20 mouse cellular contexts compared by ENCODE assay signal in genomic region chr14:29438666-29439065, GRCm38 (mm10).
DNase-seq lines count a peak whose midpoint lies in the region; ATAC-seq and TF ChIP-seq lines count a peak whose summit lies in the region.
"Had no signal": no experiment of that assay in that cellular context is flagged by ENCODE, and none has a peak within 500 bp of the region (broad histone marks: within the 10 kb centered on the region; RNA-seq: fewer than 3 reads in every experiment).

No protein-coding gene starts in this region.

- H3K27ac ChIP-seq in kidney, postnatal 0 days, result no peak overlapping the region
- H3K27ac ChIP-seq in kidney, embryonic 16.5 days (ENCODE audit: low read length), result no peak overlapping the region
- H3K27ac ChIP-seq: embryonic facial prominence, embryonic 15.5 days; gastrocnemius, adult 2 months; hindbrain, embryonic 15.5 days; neural tube, embryonic 15.5 days; stomach, embryonic 15.5 days had no signal

- H3K9ac ChIP-seq in kidney, postnatal 0 days (ENCODE audit: low read depth, low read length), result no peak overlapping the region
- H3K9ac ChIP-seq in kidney, embryonic 16.5 days (replicated peaks; ENCODE audit: low read length), result no peak overlapping the region
- H3K9ac ChIP-seq: embryonic facial prominence, embryonic 15.5 days; hindbrain, embryonic 15.5 days; neural tube, embryonic 15.5 days; stomach, embryonic 15.5 days had no signal

- WGBS in kidney, postnatal 0 days, result 24% methylated on average over 7 of the region's 7 CpGs
- WGBS in kidney, embryonic 16.5 days, result 26% methylated on average over 7 of the region's 7 CpGs

- intact Hi-C loops in left cerebral cortex, postnatal 4 days (cut with DNase I), result no loop called here
- intact Hi-C loops in left cerebral cortex, postnatal 36 days (cut with DNase I), result no loop called here

- no peak for TF ChIP-seq CTCF in kidney, postnatal 0 days (IDR thresholded peaks at IDR 0.05; ENCODE audit: low read depth)

- H3K36me3 ChIP-seq in kidney, postnatal 0 days (ENCODE audit: insufficient read depth, low read length), result no peaks in the 10 kb centered on the region
- H3K36me3 ChIP-seq in kidney, embryonic 16.5 days (ENCODE audit: insufficient read depth, low read length), result no peaks in the 10 kb centered on the region
- H3K36me3 ChIP-seq: embryonic facial prominence, embryonic 15.5 days; hindbrain, embryonic 15.5 days; neural tube, embryonic 15.5 days; stomach, embryonic 15.5 days had no signal

- no peak overlapping the region for H3K4me3 ChIP-seq in kidney, postnatal 0 days (replicated peaks; ENCODE audit: low read depth, low read length)
- no peak overlapping the region for H3K4me3 ChIP-seq in kidney, embryonic 16.5 days (ENCODE audit: low read length)
- H3K4me3 ChIP-seq: embryonic facial prominence, embryonic 15.5 days; gastrocnemius, adult 2 months; hindbrain, embryonic 15.5 days; neural tube, embryonic 15.5 days; stomach, embryonic 15.5 days had no signal

- no peaks in the 10 kb centered on the region for H3K4me1 ChIP-seq in kidney, postnatal 0 days (replicated peaks; ENCODE audit: insufficient read depth, low read length)
- H3K4me1 ChIP-seq in kidney, embryonic 16.5 days (ENCODE audit: insufficient read depth, low read length), result peaks cover 10% of the 10 kb centered on the region; the same call in 1 of the 2 replicates
- H3K4me1 ChIP-seq: stomach, embryonic 15.5 days had no signal

- peak; percentile 30 to 49 for DNase-seq in cerebellum, postnatal 10 days
- DNase-seq in cerebellum, postnatal 4 days (ENCODE audit: low spot score in 2 of 2), result no peak
- DNase-seq in kidney, postnatal 0 days (ENCODE audit: low spot score), result peak; percentile 53
- DNase-seq in left cerebral cortex, postnatal 4 days, result peak; percentile 27
- DNase-seq in left cerebral cortex, postnatal 36 days (ENCODE audit: low spot score in 2 of 2), result no peak
- DNase-seq in 3T3-L1 (ENCODE audit: low read depth, low spot score), result peak; percentile 3
- DNase-seq: adrenal gland, postnatal 14 days; cerebellum, adult 2 months; cerebellum, postnatal 36 days; gastrocnemius, adult 2 months; lung, postnatal 14 days; right cerebral cortex, postnatal 4 days; thymus, postnatal 25 days had no signal

- H3K4me2 ChIP-seq in kidney, postnatal 0 days (ENCODE audit: low read length), result no peak overlapping the region
- no peak overlapping the region for H3K4me2 ChIP-seq in kidney, embryonic 16.5 days (replicated peaks; ENCODE audit: low read depth, low read length)
- H3K4me2 ChIP-seq: embryonic facial prominence, embryonic 15.5 days; heart, embryonic 11.5 days; hindbrain, embryonic 15.5 days; neural tube, embryonic 15.5 days; stomach, embryonic 15.5 days had no signal

- H3K27me3 ChIP-seq in kidney, postnatal 0 days (ENCODE audit: insufficient read depth, low read length), result no peaks in the 10 kb centered on the region
- no peaks in the 10 kb centered on the region for H3K27me3 ChIP-seq in kidney, embryonic 16.5 days (ENCODE audit: insufficient read depth, low read length)
- H3K27me3 ChIP-seq: embryonic facial prominence, embryonic 15.5 days; hindbrain, embryonic 15.5 days; neural tube, embryonic 15.5 days; stomach, embryonic 15.5 days had no signal

- H3K9me3 ChIP-seq in kidney, postnatal 0 days (replicated peaks; ENCODE audit: low read length), result no peaks in the 10 kb centered on the region
- no peaks in the 10 kb centered on the region for H3K9me3 ChIP-seq in kidney, embryonic 16.5 days (ENCODE audit: low read length)
- H3K9me3 ChIP-seq: embryonic facial prominence, embryonic 15.5 days; hindbrain, embryonic 15.5 days; neural tube, embryonic 15.5 days; stomach, embryonic 15.5 days had no signal

- ATAC-seq in kidney, postnatal 0 days (replicated peaks; ENCODE audit: low FRiP score, low read depth), result no peak
- no peak for ATAC-seq in kidney, embryonic 16.5 days (ENCODE audit: low FRiP score, low TSS enrichment)
- ATAC-seq: forebrain, embryonic 14.5 days had no signal

Comparison
In these comparisons a context has a peak if more than half of its experiments do, and no peak if none do; other contexts are left out.
1. DNase-seq: peak in cerebellum, postnatal 10 days (2 of 2), kidney, postnatal 0 days (single experiment), left cerebral cortex, postnatal 4 days (single experiment) and 3T3-L1 (single experiment); none in cerebellum, postnatal 4 days (0 of 2) and left cerebral cortex, postnatal 36 days (0 of 2).